ENCODE assay signal across 15 mouse cellular contexts in genomic region chr1:135156300-135156699, GRCm38 (mm10). TPM values are rescaled to one million over a fixed set of nuclear protein-coding genes. Genes with fewer than 3 reads are reported as not detected.
DNase-seq lines count a peak whose midpoint lies in the region; ATAC-seq and TF ChIP-seq lines count a peak whose summit lies in the region.
"Had no signal": no experiment of that assay in that cellular context is flagged by ENCODE, and none has a peak within 500 bp of the region (broad histone marks: within the 10 kb centered on the region; RNA-seq: fewer than 3 reads in every experiment).

No protein-coding gene starts in this region.

- no peak overlapping the region for H3K9ac ChIP-seq in forebrain, embryonic 13.5 days
- H3K9ac ChIP-seq in forebrain, postnatal 0 days, result no peak overlapping the region
- no peak overlapping the region for H3K9ac ChIP-seq in midbrain, embryonic 12.5 days (replicated peaks)
- H3K9ac ChIP-seq in midbrain, embryonic 13.5 days (replicated peaks), result no peak overlapping the region
- no peak overlapping the region for H3K9ac ChIP-seq in heart, embryonic 14.5 days (ENCODE audit: low read length)
- H3K9ac ChIP-seq in midbrain, embryonic 16.5 days (ENCODE audit: low read depth, low read length), result no peak overlapping the region
- H3K9ac ChIP-seq: embryonic facial prominence, embryonic 12.5 days; lung, embryonic 14.5 days had no signal

- H3K27me3 ChIP-seq in forebrain, embryonic 13.5 days, result no peaks in the 10 kb centered on the region; the same call in 1 of the 2 replicates
- H3K27me3 ChIP-seq in forebrain, postnatal 0 days (ENCODE audit: insufficient read depth, low read length), result no peaks in the 10 kb centered on the region
- H3K27me3 ChIP-seq in midbrain, embryonic 12.5 days, result no peaks in the 10 kb centered on the region
- H3K27me3 ChIP-seq in midbrain, embryonic 13.5 days, result no peaks in the 10 kb centered on the region
- peaks cover 42% of the 10 kb centered on the region for H3K27me3 ChIP-seq in heart, embryonic 14.5 days (ENCODE audit: control insufficient read depth, insufficient read depth, low read length)
- H3K27me3 ChIP-seq in midbrain, embryonic 16.5 days (ENCODE audit: control insufficient read depth, insufficient read depth, low read depth, low read length), result no peaks in the 10 kb centered on the region
- H3K27me3 ChIP-seq: embryonic facial prominence, embryonic 12.5 days had no signal

- H3K4me2 ChIP-seq in forebrain, embryonic 13.5 days, result no peak overlapping the region
- no peak overlapping the region for H3K4me2 ChIP-seq in forebrain, postnatal 0 days (ENCODE audit: low read depth)
- no peak overlapping the region for H3K4me2 ChIP-seq in midbrain, embryonic 12.5 days (replicated peaks)
- no peak overlapping the region for H3K4me2 ChIP-seq in midbrain, embryonic 13.5 days (replicated peaks)
- no peak overlapping the region for H3K4me2 ChIP-seq in heart, embryonic 14.5 days (ENCODE audit: low read length)
- no peak overlapping the region for H3K4me2 ChIP-seq in midbrain, embryonic 16.5 days (ENCODE audit: low read length)
- H3K4me2 ChIP-seq: embryonic facial prominence, embryonic 12.5 days; lung, embryonic 14.5 days had no signal

- H3K4me1 ChIP-seq in forebrain, embryonic 13.5 days, result peaks cover 39% of the 10 kb centered on the region
- peaks cover 7% of the 10 kb centered on the region; the same call in 1 of the 2 replicates for H3K4me1 ChIP-seq in forebrain, postnatal 0 days (ENCODE audit: insufficient read depth)
- H3K4me1 ChIP-seq in midbrain, embryonic 12.5 days, result peaks cover 26% of the 10 kb centered on the region
- H3K4me1 ChIP-seq in midbrain, embryonic 13.5 days (replicated peaks), result peaks cover 48% of the 10 kb centered on the region
- H3K4me1 ChIP-seq in heart, embryonic 14.5 days (ENCODE audit: control insufficient read depth in 2 of 2, insufficient read depth in 2 of 2, low read length in 2 of 2), result peaks cover 14 to 33% of the 10 kb centered on the region in 2 experiments
- peaks cover 16% of the 10 kb centered on the region for H3K4me1 ChIP-seq in midbrain, embryonic 16.5 days (ENCODE audit: control insufficient read depth, insufficient read depth, low read length)

- WGBS in forebrain, embryonic 13.5 days, result 88% methylated on average over 6 of the region's 6 CpGs
- WGBS in forebrain, postnatal 0 days, result 64% methylated on average over 6 of the region's 6 CpGs
- 86% methylated on average over 6 of the region's 6 CpGs for WGBS in midbrain, embryonic 12.5 days
- 88% methylated on average over 6 of the region's 6 CpGs for WGBS in midbrain, embryonic 13.5 days
- WGBS in heart, embryonic 14.5 days, result 37% methylated on average over 6 of the region's 6 CpGs
- 85% methylated on average over 6 of the region's 6 CpGs for WGBS in midbrain, embryonic 16.5 days

- DNase-seq in forebrain, postnatal 0 days, result no peak
- DNase-seq in spleen, adult 18-20 months, result no peak
- no peak for DNase-seq in adipocyte (ENCODE audit: low spot score)
- DNase-seq: adrenal gland, postnatal 14 days; kidney, adult 8-10 months; liver; lung, embryonic 14.5 days had no signal

- TF ChIP-seq CTCF in forebrain, postnatal 0 days (IDR thresholded peaks at IDR 0.05; ENCODE audit: low read depth), result no peak

- H3K36me3 ChIP-seq in forebrain, embryonic 13.5 days (ENCODE audit: poor library complexity, severe bottlenecking), result peaks cover 39% of the 10 kb centered on the region
- H3K36me3 ChIP-seq in forebrain, postnatal 0 days (ENCODE audit: insufficient read depth), result peaks cover 40% of the 10 kb centered on the region
- peaks cover 34% of the 10 kb centered on the region for H3K36me3 ChIP-seq in midbrain, embryonic 12.5 days
- H3K36me3 ChIP-seq in midbrain, embryonic 13.5 days, result peaks cover 33% of the 10 kb centered on the region
- peaks cover 29% of the 10 kb centered on the region for H3K36me3 ChIP-seq in heart, embryonic 14.5 days (ENCODE audit: control insufficient read depth, insufficient read depth, low read length)
- H3K36me3 ChIP-seq in midbrain, embryonic 16.5 days (ENCODE audit: control insufficient read depth, insufficient read depth, low read length), result peaks cover 6% of the 10 kb centered on the region

- H3K4me3 ChIP-seq in forebrain, embryonic 13.5 days, result no peak overlapping the region
- no peak overlapping the region for H3K4me3 ChIP-seq in forebrain, postnatal 0 days (ENCODE audit: low read depth, low read length)
- H3K4me3 ChIP-seq in midbrain, embryonic 12.5 days, result no peak overlapping the region
- no peak overlapping the region for H3K4me3 ChIP-seq in midbrain, embryonic 13.5 days (replicated peaks)
- H3K4me3 ChIP-seq in heart, embryonic 14.5 days (ENCODE audit: control insufficient read depth in 1 of 2, insufficient read depth in 1 of 2, low read depth in 1 of 2, low read length in 2 of 2), result no peak overlapping the region
- H3K4me3 ChIP-seq in midbrain, embryonic 16.5 days (ENCODE audit: low read depth, low read length), result no peak overlapping the region
- H3K4me3 ChIP-seq: embryonic facial prominence, embryonic 12.5 days; forebrain, embryonic 10.5 days had no signal

- ATAC-seq in forebrain, embryonic 13.5 days, result no peak
- no peak for ATAC-seq in forebrain, postnatal 0 days
- no peak for ATAC-seq in midbrain, embryonic 12.5 days (ENCODE audit: low FRiP score, low read depth)
- ATAC-seq in midbrain, embryonic 13.5 days, result no peak
- ATAC-seq in heart, embryonic 14.5 days (ENCODE audit: insufficient number of reproducible peaks, insufficient read depth, low FRiP score, low read depth), result peak; percentile 84
- no peak for ATAC-seq in midbrain, embryonic 16.5 days

- H3K9me3 ChIP-seq in forebrain, embryonic 13.5 days (replicated peaks), result no peaks in the 10 kb centered on the region
- no peaks in the 10 kb centered on the region for H3K9me3 ChIP-seq in forebrain, postnatal 0 days (ENCODE audit: low read length)
- H3K9me3 ChIP-seq in midbrain, embryonic 12.5 days, result no peaks in the 10 kb centered on the region
- H3K9me3 ChIP-seq in midbrain, embryonic 13.5 days, result no peaks in the 10 kb centered on the region
- no peaks in the 10 kb centered on the region for H3K9me3 ChIP-seq in heart, embryonic 14.5 days (ENCODE audit: control insufficient read depth, low read length)
- no peaks in the 10 kb centered on the region for H3K9me3 ChIP-seq in midbrain, embryonic 16.5 days (replicated peaks; ENCODE audit: control insufficient read depth, low read length, poor library complexity, severe bottlenecking)
- H3K9me3 ChIP-seq: embryonic facial prominence, embryonic 12.5 days; forebrain, embryonic 10.5 days had no signal

- H3K27ac ChIP-seq in forebrain, embryonic 13.5 days, result peak overlapping the region; percentile 16; the same call in 1 of the 2 replicates
- H3K27ac ChIP-seq in forebrain, postnatal 0 days (ENCODE audit: low read depth, low read length), result no peak overlapping the region
- 0 out of 2 replicates have a peak overlapping the region, but pooled peaks have one; percentile 39 for H3K27ac ChIP-seq in midbrain, embryonic 12.5 days (replicated peaks)
- H3K27ac ChIP-seq in midbrain, embryonic 13.5 days, result no peak overlapping the region
- H3K27ac ChIP-seq in heart, embryonic 14.5 days (replicated peaks in 1 of 2; ENCODE audit: control insufficient read depth in 1 of 2, insufficient read depth in 1 of 2, low read depth in 2 of 2, low read length in 2 of 2), result no peak overlapping the region
- H3K27ac ChIP-seq in midbrain, embryonic 16.5 days (ENCODE audit: low read length), result peak overlapping the region; percentile 34; the same call in 1 of the 2 replicates
- H3K27ac ChIP-seq: embryonic facial prominence, embryonic 12.5 days; forebrain, embryonic 10.5 days had no signal

RNA-seq across cellular contexts. Expression of gene Arl8a, which starts 9.7 kb away (rescaled TPM):
- 161 and 162 TPM in 2 replicates for polyA plus RNA-seq in forebrain, embryonic 13.5 days (2015; fragmentation: Nextera tagmentation; extraction: Ambion mirVana)
- total RNA-seq in forebrain, postnatal 0 days (2014; rRNA removed), result 315 and 344 TPM in 2 replicates
- 428 and 457 TPM in 2 replicates for polyA plus RNA-seq in forebrain, postnatal 0 days (2015; fragmentation: Nextera tagmentation; extraction: Ambion mirVana)
- 129 and 143 TPM in 2 replicates for polyA plus RNA-seq in midbrain, embryonic 12.5 days (2016; fragmentation: Nextera tagmentation; extraction: Ambion mirVana)
- polyA plus RNA-seq in midbrain, embryonic 13.5 days (2015; fragmentation: Nextera tagmentation; extraction: Ambion mirVana), result 234 and 247 TPM in 2 replicates
- polyA plus RNA-seq in heart, embryonic 14.5 days (2014; fragmentation: Nextera tagmentation; extraction: Ambion mirVana), result 34.3 and 37.2 TPM in 2 replicates
- 390 and 409 TPM in 2 replicates for polyA plus RNA-seq in midbrain, embryonic 16.5 days (2015; fragmentation: Nextera tagmentation; extraction: Ambion mirVana)

RNA-seq across cellular contexts. Expression of gene Gpr37l1, which starts 11.2 kb away (rescaled TPM):
- not detected in 2 replicates for polyA plus RNA-seq in forebrain, embryonic 13.5 days (2015; fragmentation: Nextera tagmentation; extraction: Ambion mirVana)
- 5.9 and 11.2 TPM in 2 replicates for total RNA-seq in forebrain, postnatal 0 days (2014; rRNA removed)
- 5.3 and 7.6 TPM in 2 replicates for polyA plus RNA-seq in forebrain, postnatal 0 days (2015; fragmentation: Nextera tagmentation; extraction: Ambion mirVana)
- not detected in 2 replicates for polyA plus RNA-seq in midbrain, embryonic 12.5 days (2016; fragmentation: Nextera tagmentation; extraction: Ambion mirVana)
- polyA plus RNA-seq in midbrain, embryonic 13.5 days (2015; fragmentation: Nextera tagmentation; extraction: Ambion mirVana), result 0.13 and 0.17 TPM in 2 replicates
- polyA plus RNA-seq in heart, embryonic 14.5 days (2014; fragmentation: Nextera tagmentation; extraction: Ambion mirVana), result not detected in 2 replicates
- polyA plus RNA-seq in midbrain, embryonic 16.5 days (2015; fragmentation: Nextera tagmentation; extraction: Ambion mirVana), result 1.1 and 2.7 TPM in 2 replicates
- polyA plus RNA-seq: embryonic facial prominence, embryonic 12.5 days; forebrain, embryonic 10.5 days; lung, embryonic 14.5 days had no signal

RNA-seq across cellular contexts. Expression of gene Ptpn7, which starts 23.8 kb away (rescaled TPM):
- polyA plus RNA-seq in forebrain, embryonic 13.5 days (2015; fragmentation: Nextera tagmentation; extraction: Ambion mirVana), result 0.34 and 0.53 TPM in 2 replicates
- total RNA-seq in forebrain, postnatal 0 days (2014; rRNA removed), result 0.10 and 0.31 TPM in 2 replicates
- polyA plus RNA-seq in forebrain, postnatal 0 days (2015; fragmentation: Nextera tagmentation; extraction: Ambion mirVana), result 0.12 and 0.15 TPM in 2 replicates
- polyA plus RNA-seq in midbrain, embryonic 12.5 days (2016; fragmentation: Nextera tagmentation; extraction: Ambion mirVana), result 0.58 and 1.1 TPM in 2 replicates
- 0.46 and 0.51 TPM in 2 replicates for polyA plus RNA-seq in midbrain, embryonic 13.5 days (2015; fragmentation: Nextera tagmentation; extraction: Ambion mirVana)
- 0.54 and 0.63 TPM in 2 replicates for polyA plus RNA-seq in heart, embryonic 14.5 days (2014; fragmentation: Nextera tagmentation; extraction: Ambion mirVana)
- 0.11 and 0.26 TPM in 2 replicates for polyA plus RNA-seq in midbrain, embryonic 16.5 days (2015; fragmentation: Nextera tagmentation; extraction: Ambion mirVana)
- total RNA-seq: layer of hippocampus, adult 18-20 months had no signal

RNA-seq across cellular contexts. Expression of gene Lgr6, which starts 51.2 kb away (rescaled TPM):
- polyA plus RNA-seq in forebrain, embryonic 13.5 days (2015; fragmentation: Nextera tagmentation; extraction: Ambion mirVana), result 0.15 and 0.30 TPM in 2 replicates
- 1.8 and 2.8 TPM in 2 replicates for total RNA-seq in forebrain, postnatal 0 days (2014; rRNA removed)
- polyA plus RNA-seq in forebrain, postnatal 0 days (2015; fragmentation: Nextera tagmentation; extraction: Ambion mirVana), result 1.1 and 1.6 TPM in 2 replicates
- polyA plus RNA-seq in midbrain, embryonic 12.5 days (2016; fragmentation: Nextera tagmentation; extraction: Ambion mirVana), result 0.27 and 0.66 TPM in 2 replicates
- polyA plus RNA-seq in midbrain, embryonic 13.5 days (2015; fragmentation: Nextera tagmentation; extraction: Ambion mirVana), result 0.35 and 0.44 TPM in 2 replicates
- 2.0 and 2.5 TPM in 2 replicates for polyA plus RNA-seq in heart, embryonic 14.5 days (2014; fragmentation: Nextera tagmentation; extraction: Ambion mirVana)
- polyA plus RNA-seq in midbrain, embryonic 16.5 days (2015; fragmentation: Nextera tagmentation; extraction: Ambion mirVana), result 1.1 and 1.2 TPM in 2 replicates

Comparison
In these comparisons a context has a peak if more than half of its experiments do, and no peak if none do; other contexts are left out.
1. H3K27ac ChIP-seq: peak in forebrain, embryonic 13.5 days (single experiment), midbrain, embryonic 12.5 days (single experiment) and midbrain, embryonic 16.5 days (single experiment); none in forebrain, postnatal 0 days (single experiment), midbrain, embryonic 13.5 days (single experiment) and heart, embryonic 14.5 days (0 of 2).